In the genomic region with DNA sequence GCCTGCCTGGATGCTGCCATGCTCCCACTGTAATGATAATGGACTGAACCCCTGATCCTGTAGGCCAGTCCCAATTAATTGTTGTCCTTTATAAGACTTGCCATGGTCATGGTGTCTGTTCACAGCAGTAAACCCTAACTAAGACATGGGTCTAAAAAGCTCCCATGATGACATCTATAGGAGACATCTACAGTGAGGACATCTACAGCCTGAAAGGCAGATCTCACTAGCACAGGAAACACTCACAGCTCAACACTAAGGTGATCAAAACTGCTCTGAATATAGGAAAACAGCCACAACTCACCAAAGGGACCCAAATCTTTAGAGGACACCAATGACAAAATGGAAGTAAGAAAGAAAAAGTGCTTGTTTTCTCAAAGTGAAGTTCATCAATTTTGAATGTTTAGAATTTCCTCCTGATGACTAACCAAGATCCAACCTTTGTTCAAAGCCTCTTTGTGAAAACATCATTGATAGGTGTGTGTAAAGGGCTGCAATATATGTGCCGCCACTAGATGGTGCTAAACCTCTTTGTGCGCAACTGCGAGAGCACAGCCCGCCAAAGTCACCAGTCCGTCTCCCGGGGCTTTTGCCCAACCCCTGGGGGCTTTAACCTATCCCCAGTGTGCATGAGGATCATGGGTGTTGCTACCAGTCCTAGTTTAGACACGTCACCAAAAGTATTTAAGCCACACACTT, we compare ENCODE assay signal across 8 mouse cellular contexts. TPM values are rescaled to one million over a fixed set of nuclear protein-coding genes. Genes with fewer than 3 reads are reported as not detected.
DNase-seq lines count a peak whose midpoint lies in the region; TF ChIP-seq lines count a peak whose summit lies in the region.
"Not testable (repeated sequence)": the region's sequence is repeated elsewhere in the genome, so short reads cannot be mapped to it uniquely, and the experiment has no call there.

No protein-coding gene starts in this region.

- TF ChIP-seq EP300 in heart, adult 2 months (IDR thresholded peaks at IDR 0.05; ENCODE audit: insufficient read depth, low read depth, low read length) = not testable (repeated sequence)

- H3K9me3 ChIP-seq in embryonic facial prominence, embryonic 10.5 days = not testable (repeated sequence)

- H3K27me3 ChIP-seq in embryonic facial prominence, embryonic 10.5 days (replicated peaks; ENCODE audit: low read depth, poor library complexity, severe bottlenecking); heart, adult 2 months (ENCODE audit: control insufficient read depth, insufficient read depth, low read length): not testable (repeated sequence)

- WGBS in embryonic facial prominence, embryonic 10.5 days = under 1% methylated on average over 7 of the region's 7 CpGs
- WGBS in heart, adult 2 months = 0% methylated on average over 7 of the region's 7 CpGs

- H3K4me1 ChIP-seq in embryonic facial prominence, embryonic 10.5 days; heart, adult 2 months (ENCODE audit: control insufficient read depth, insufficient read depth, low read length): not testable (repeated sequence)

- DNase-seq in adipocyte (ENCODE audit: low spot score) = peak; percentile 45
- DNase-seq in embryonic facial prominence, embryonic 10.5 days (ENCODE audit: low spot score) = peak; percentile 30
- peak; percentile 57 to 75 for DNase-seq in heart, adult 2 months
- DNase-seq in kidney, adult 18-20 months = peak; percentile 79
- peak; percentile 61 to 68 for DNase-seq in left cerebral cortex, postnatal 25 days (ENCODE audit: low spot score in 2 of 2)
- peak; percentile 26 for DNase-seq in mesoderm, embryonic 11.5 days (ENCODE audit: low read depth, low spot score)
- peak; percentile 50 for DNase-seq in right cerebral cortex, postnatal 14 days
- peak; percentile 27 to 59 for DNase-seq in urinary bladder, postnatal 36 days (ENCODE audit: low spot score in 2 of 2)

- H3K36me3 ChIP-seq in embryonic facial prominence, embryonic 10.5 days (replicated peaks); heart, adult 2 months (ENCODE audit: control insufficient read depth, insufficient read depth, low read length): not testable (repeated sequence)

- not testable (repeated sequence) for H3K9ac ChIP-seq in heart, adult 2 months (ENCODE audit: low read depth, low read length)

- not testable (repeated sequence) for H3K79me2 ChIP-seq in heart, adult 2 months (replicated peaks; ENCODE audit: control insufficient read depth, insufficient read depth, low read length)

- not testable (repeated sequence) for H3K27ac ChIP-seq in embryonic facial prominence, embryonic 10.5 days (replicated peaks); heart, adult 2 months

- not testable (repeated sequence) for TF ChIP-seq POLR2A in heart, adult 2 months (IDR thresholded peaks at IDR 0.05; ENCODE audit: insufficient read depth, low read depth, low read length)

- intact Hi-C loops in heart, adult 2 months (cut with DNase I) = loop anchor here (1.0 kb wide), 1 partner anchor 130 kb away; no protein-coding TSS in a partner anchor
- intact Hi-C loops in left cerebral cortex, postnatal 25 days (cut with DNase I) = loop anchor here (1.0 kb wide), 1 partner anchor 130 kb away; no protein-coding TSS in a partner anchor

- H3K4me3 ChIP-seq in embryonic facial prominence, embryonic 10.5 days = peak overlapping the region; percentile 37; the same call in 1 of the 2 replicates
- H3K4me3 ChIP-seq in heart, adult 2 months = peak overlapping the region; percentile 21

- TF ChIP-seq CTCF in heart, adult 2 months (IDR thresholded peaks at IDR 0.05) = peak; percentile 81

RNA-seq across cellular contexts. Expression of a gene that starts 3.6 kb away (rescaled TPM):
- polyA plus RNA-seq in embryonic facial prominence, embryonic 10.5 days (2016; fragmentation: Nextera tagmentation; extraction: Ambion mirVana) = 0.86 and 0.93 TPM in 2 replicates
- 1 to 10 TPM; 2.3 to 2.6 TPM for total RNA-seq in heart, adult 2 months (2021)
- polyA plus RNA-seq in heart, adult 2 months (2012; rRNA removed) = 0.64 and 1.00 TPM in 2 replicates
- total RNA-seq in left cerebral cortex, postnatal 25 days (2021) = under 1 TPM; 0.16 to 0.30 TPM

Comparison
In these comparisons a context has a peak if more than half of its experiments do, and no peak if none do; other contexts are left out.
1. DNase-seq: peak in every context shown above with its lines; median percentile 79 in kidney, adult 18-20 months; 66 in heart, adult 2 months; 64 in left cerebral cortex, postnatal 25 days; 50 in right cerebral cortex, postnatal 14 days; 45 in adipocyte; 43 in urinary bladder, postnatal 36 days; 30 in embryonic facial prominence, embryonic 10.5 days; 26 in mesoderm, embryonic 11.5 days.